Mouse (Mus musculus) thymus, adult 2 months (tissue): Measurements from ENCODE around the gene Dop1b.

Experiments used
- CTCF ChIP-seq: fragments of 200-500 bp; IDR thresholded peaks from 2 replicates; pipeline ENCODE4 v1.5.1; 2012; ENCODE audit warnings: mild to moderate bottlenecking, control low read depth, low read length, moderate library complexity, borderline replicate concordance; ENCODE audit not compliant: control insufficient read depth, poor library complexity, insufficient read depth; ENCODE audit errors: extremely low read depth
- POLR2A ChIP-seq: fragments of 200-500 bp; IDR thresholded peaks from 2 replicates; pipeline ENCODE4 v1.6.1; 2012; ENCODE audit warnings: mild to moderate bottlenecking, low read length, control low read depth, moderate library complexity; ENCODE audit not compliant: control insufficient read depth, poor library complexity, insufficient read depth; ENCODE audit errors: extremely low read depth

DNA sequence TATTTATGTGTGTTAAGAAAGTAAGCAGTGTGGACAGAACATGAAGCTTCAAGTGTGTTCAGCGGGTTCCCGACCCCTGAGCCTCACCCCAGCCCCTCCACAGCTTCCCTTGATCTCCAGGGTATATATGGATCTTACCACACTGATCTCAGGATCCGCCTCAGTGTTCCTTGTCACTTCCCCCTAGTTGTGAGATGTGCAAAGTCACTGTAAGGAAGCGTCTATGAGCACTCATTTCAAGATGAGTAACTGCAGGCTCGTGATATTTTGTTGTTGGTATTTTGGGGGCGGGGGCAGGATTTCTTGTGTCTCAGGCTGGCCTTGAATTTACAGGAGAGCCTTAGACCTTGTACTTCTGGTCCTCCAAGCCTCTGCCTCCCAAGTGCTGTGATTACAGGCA is 38.8 kb downstream of the Dop1b start:
- TF ChIP-seq CTCF (no peak), POLR2A (no peak)
